Mouse (Mus musculus) thymus, adult 2 months (tissue): Measurements from ENCODE around the gene Akap17b. TPM values are rescaled to one million over a fixed set of nuclear protein-coding genes. Genes with fewer than 3 reads are reported as not detected.
"Not testable (repeated sequence)": the region's sequence is repeated elsewhere in the genome, so short reads cannot be mapped to it uniquely, and the experiment has no call there.

ENCODE experiments used
- DNase-seq: peaks from one replicate; pipeline ENCODE4 v3.0.0; 2021
- H3K27ac ChIP-seq: fragments of 200-500 bp; 2 replicates; pipeline ENCODE4 v1.5.1; 2012; ENCODE audit warnings: low read length, control low read depth; ENCODE audit not compliant: control insufficient read depth, insufficient read depth
- H3K27me3 ChIP-seq: fragments of 200-500 bp; 2 replicates; pipeline ENCODE4 v1.6.1; 2012; ENCODE audit warnings: mild to moderate bottlenecking, low read length, moderate library complexity, mixed read lengths; ENCODE audit not compliant: control insufficient read depth, insufficient read depth
- H3K36me3 ChIP-seq: fragments of 200-500 bp; 2 replicates; pipeline ENCODE4 v1.6.1; 2012; ENCODE audit warnings: mild to moderate bottlenecking, low read length, moderate library complexity; ENCODE audit not compliant: control insufficient read depth, insufficient read depth
- H3K4me1 ChIP-seq: fragments of 200-500 bp; replicated peaks from 2 replicates; pipeline ENCODE4 v1.6.1; 2012; ENCODE audit warnings: low read length; ENCODE audit not compliant: control insufficient read depth, insufficient read depth
- H3K4me3 ChIP-seq: fragments of 200-500 bp; 2 replicates; pipeline ENCODE4 v1.5.1; 2012; ENCODE audit warnings: mild to moderate bottlenecking, low read length, control low read depth, moderate library complexity; ENCODE audit not compliant: control insufficient read depth, insufficient read depth
- CTCF ChIP-seq: fragments of 200-500 bp; IDR thresholded peaks from 2 replicates; pipeline ENCODE4 v1.5.1; 2012; ENCODE audit warnings: mild to moderate bottlenecking, control low read depth, low read length, moderate library complexity, borderline replicate concordance; ENCODE audit not compliant: control insufficient read depth, poor library complexity, insufficient read depth; ENCODE audit errors: extremely low read depth
- POLR2A ChIP-seq: fragments of 200-500 bp; IDR thresholded peaks from 2 replicates; pipeline ENCODE4 v1.6.1; 2012; ENCODE audit warnings: mild to moderate bottlenecking, low read length, control low read depth, moderate library complexity; ENCODE audit not compliant: control insufficient read depth, poor library complexity, insufficient read depth; ENCODE audit errors: extremely low read depth
- WGBS: fragments of 180-500 bp; shearing (Covaris S2); methylation state at CpG from one replicate; pipeline ENCODE4 v1.1.7; 2018; 5-methylcytosine and 5-hydroxymethylcytosine counted together
- polyA plus RNA-seq: library from polyadenylated mRNA; depleted of rRNA; stranded (reverse); fragments of >200 nt; gene quantifications from 2 replicates; pipeline ENCODE4 v1.2.3, GENCODE M21; 2012

Gene Akap17b
- polyA plus RNA-seq, 1 experiment, result 0.42 TPM

DNA sequence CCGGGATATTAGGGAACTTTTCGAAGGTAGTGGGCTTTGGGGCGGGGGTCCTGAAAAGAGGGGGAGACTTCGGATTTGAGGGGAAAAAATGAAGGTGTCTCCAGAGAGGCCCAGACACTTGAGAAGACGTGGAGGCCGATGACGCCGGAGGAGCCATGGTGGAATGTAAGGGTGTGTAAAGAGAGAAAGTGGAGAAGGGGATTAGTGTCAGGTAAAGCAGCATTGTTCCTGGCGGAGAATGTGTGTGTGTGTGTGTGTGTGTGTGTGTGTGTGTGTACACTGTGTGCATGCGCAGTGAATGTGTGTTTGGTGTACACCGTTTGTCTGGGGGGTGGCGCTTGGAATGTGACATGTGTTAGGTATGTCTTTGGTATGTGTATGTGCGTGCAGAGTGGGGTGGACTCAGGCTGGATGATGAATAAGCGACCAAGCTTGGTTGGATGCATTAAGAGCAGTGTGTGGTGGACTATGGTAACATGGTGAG, 46.3 kb downstream of the Akap17b start:
- peak; percentile 13 for DNase-seq
- no peaks in the 10 kb centered on the region for H3K27me3 ChIP-seq
- 3% methylated on average over 14 of the region's 14 CpGs for WGBS
- H3K4me1 ChIP-seq, result peaks cover 7% of the 10 kb centered on the region; the same call in 1 of the 2 replicates
- no peak overlapping the region for H3K27ac ChIP-seq
- H3K4me3 ChIP-seq, result peak overlapping the region; percentile 77
- TF ChIP-seq POLR2A, result no peak
- no peak for TF ChIP-seq CTCF
- H3K36me3 ChIP-seq, result no peaks in the 10 kb centered on the region

DNA sequence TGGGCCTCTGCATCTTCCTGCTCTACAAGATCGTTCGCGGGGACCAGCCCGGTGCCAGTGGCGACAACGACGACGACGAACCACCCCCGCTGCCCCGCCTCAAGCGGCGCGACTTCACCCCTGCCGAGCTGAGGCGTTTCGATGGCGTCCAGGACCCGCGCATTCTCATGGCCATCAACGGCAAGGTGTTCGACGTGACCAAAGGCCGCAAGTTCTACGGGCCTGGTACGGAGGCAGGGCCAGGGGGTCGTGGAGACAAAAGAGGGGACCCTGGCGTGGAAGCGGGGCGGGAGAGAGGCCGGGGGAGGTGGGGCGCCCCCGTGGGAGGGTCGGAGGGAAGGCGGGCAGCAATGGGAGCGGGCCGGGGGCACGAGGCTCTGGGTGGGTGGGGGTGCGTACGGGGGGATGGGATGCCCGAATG, 46.8 kb downstream of the Akap17b start:
- 3% methylated on average over 39 of the region's 41 CpGs for WGBS
- Histone ChIP-seq H3K36me3 (no peaks in the 10 kb centered on the region), H3K4me3 (peak overlapping the region; percentile 77), H3K4me1 (peaks cover 7% of the 10 kb centered on the region; the same call in 1 of the 2 replicates), H3K27me3 (no peaks in the 10 kb centered on the region), H3K27ac (peak overlapping the region; percentile 57)
- no peak for TF ChIP-seq CTCF
- DNase-seq, result no peak

GRCm38 (mm10) chrX:36597707-36598389, 47.3 kb downstream of the Akap17b start, which contains the start of gene Pgrmc1:
Gene Pgrmc1 (plus strand): TSS chrX:36598206.
- TF ChIP-seq CTCF, result no peak
- TF ChIP-seq POLR2A, result peak; percentile 99
- H3K36me3 ChIP-seq, result no peaks in the 10 kb centered on the region
- DNase-seq, result peak; percentile 83
- 2% methylated on average over 36 of the region's 45 CpGs for WGBS
- H3K4me3 ChIP-seq, result peak within 1 kb of the TSS; percentile 77
- H3K27ac ChIP-seq, result peak within 1 kb of the TSS; percentile 57
- H3K4me1 ChIP-seq, result peaks cover 7% of the 10 kb centered on the region; the same call in 1 of the 2 replicates
- no peaks in the 10 kb centered on the region for H3K27me3 ChIP-seq

GRCm38 (mm10) chrX:36596483-36597120, 48.6 kb downstream of the Akap17b start:
- 95% methylated on average over 5 of the region's 5 CpGs for WGBS
- not testable (repeated sequence) for H3K27ac ChIP-seq, H3K4me1 ChIP-seq, H3K27me3 ChIP-seq, H3K4me3 ChIP-seq, H3K36me3 ChIP-seq, DNase-seq

- Histone ChIP-seq H3K4me1 (peaks cover 7% of the 10 kb centered on the region; the same call in 1 of the 2 replicates), H3K27ac (no peak overlapping the region), H3K36me3 (no peaks in the 10 kb centered on the region), H3K4me3 (no peak overlapping the region), H3K27me3 (no peaks in the 10 kb centered on the region)
- WGBS, result 92% methylated on average over 3 of the region's 3 CpGs
- DNase-seq, result no peak
- TF ChIP-seq CTCF (no peak), POLR2A (no peak)
Observed at GRCm38 (mm10) chrX:36595247-36595646, 49.9 kb downstream of the Akap17b start.

DNA sequence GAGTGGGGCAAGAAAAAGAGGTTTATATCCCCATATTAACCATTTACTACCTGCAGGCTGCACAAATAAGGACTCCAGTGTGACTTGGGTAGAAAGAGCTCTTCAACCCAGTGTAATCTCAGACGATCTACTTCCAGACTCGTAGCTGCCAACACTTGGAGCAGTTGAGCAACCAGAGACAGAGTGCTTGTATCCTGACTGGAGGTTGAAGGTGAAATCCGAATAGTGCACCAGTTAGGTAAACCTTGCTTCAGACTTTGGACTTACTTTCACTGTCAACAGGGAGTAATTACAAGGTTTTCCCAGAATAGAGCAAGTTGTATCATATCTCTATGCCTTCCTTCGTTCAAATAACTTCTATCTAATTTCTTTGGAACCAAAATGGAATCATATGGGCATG, 53.7 kb downstream of the Akap17b start:
- H3K4me1 ChIP-seq, result no peaks in the 10 kb centered on the region
- no peak overlapping the region for H3K4me3 ChIP-seq
- no peaks in the 10 kb centered on the region for H3K36me3 ChIP-seq
- DNase-seq, result no peak
- H3K27ac ChIP-seq, result no peak overlapping the region
- 88% methylated on average over 4 of the region's 4 CpGs for WGBS
- TF ChIP-seq CTCF, result no peak
- TF ChIP-seq POLR2A, result no peak
- no peaks in the 10 kb centered on the region for H3K27me3 ChIP-seq
